Mouse (Mus musculus): Measurements from ENCODE around the gene Rsrp1. TPM values are rescaled to one million over a fixed set of nuclear protein-coding genes. Genes with fewer than 3 reads are reported as not detected.

The Rsrp1 gene
- polyA plus RNA-seq, 1 experiment from 2014 or later: 386 TPM

DNA sequence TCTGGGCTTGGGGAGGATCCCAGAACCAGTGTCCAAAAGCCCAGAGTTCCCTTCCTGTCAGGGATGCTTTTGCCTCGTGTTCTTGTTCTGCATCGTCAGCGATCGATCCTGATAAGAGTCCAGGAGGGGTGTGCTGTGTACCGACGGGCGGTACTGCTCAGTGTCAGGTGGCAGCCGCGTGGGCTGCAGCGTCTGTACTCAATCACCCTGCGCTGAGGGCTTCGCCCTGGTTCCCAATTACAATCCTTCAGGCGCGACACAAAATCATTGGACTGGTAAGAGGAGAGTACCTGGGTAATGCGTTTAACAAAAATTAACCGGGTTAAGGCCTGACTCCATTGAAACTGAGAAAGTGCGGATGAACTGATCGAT is 45.2 kb downstream of the Rsrp1 start:
- ATAC-seq (ENCODE audit: insufficient number of reproducible peaks, low FRiP score): no peak
- no peak overlapping the region for H3K4me3 ChIP-seq
- H3K9ac ChIP-seq: no peak overlapping the region
- H3K9me3 ChIP-seq (replicated peaks): peaks cover 7% of the 10 kb centered on the region; the same call in 1 of the 2 replicates
- no peak overlapping the region for H3K27ac ChIP-seq (ENCODE audit: poor library complexity, severe bottlenecking)
- H3K4me1 ChIP-seq (replicated peaks): peaks cover 11% of the 10 kb centered on the region
- 60% methylated on average over 18 of the region's 18 CpGs for WGBS
- H3K36me3 ChIP-seq: no peaks in the 10 kb centered on the region
- no peak overlapping the region for H3K4me2 ChIP-seq
- peaks cover 53% of the 10 kb centered on the region for H3K27me3 ChIP-seq (replicated peaks)

- Histone ChIP-seq H3K4me2 (no peak overlapping the region), H3K4me1 (replicated peaks) (no peaks in the 10 kb centered on the region), H3K36me3 (no peaks in the 10 kb centered on the region), H3K27ac (ENCODE audit: poor library complexity, severe bottlenecking) (no peak overlapping the region), H3K9ac (no peak overlapping the region), H3K9me3 (replicated peaks) (peaks cover 3% of the 10 kb centered on the region; the same call in 1 of the 2 replicates), H3K27me3 (replicated peaks) (peaks cover 24% of the 10 kb centered on the region), H3K4me3 (no peak overlapping the region)
- ATAC-seq (ENCODE audit: insufficient number of reproducible peaks, low FRiP score): no peak
- 38% methylated on average over 14 of the region's 14 CpGs for WGBS
Measured at GRCm38 (mm10) chr4:134975261-134975928, 52.0 kb downstream of the Rsrp1 start.

GRCm38 (mm10) chr4:134975929-134976308 is 52.5 kb downstream of the Rsrp1 start:
- no peaks in the 10 kb centered on the region for H3K4me1 ChIP-seq (replicated peaks)
- H3K9me3 ChIP-seq (replicated peaks): peaks cover 3% of the 10 kb centered on the region; the same call in 1 of the 2 replicates
- no peaks in the 10 kb centered on the region for H3K36me3 ChIP-seq
- ATAC-seq (ENCODE audit: insufficient number of reproducible peaks, low FRiP score): no peak
- H3K4me2 ChIP-seq: no peak overlapping the region
- H3K9ac ChIP-seq: no peak overlapping the region
- peaks cover 21% of the 10 kb centered on the region for H3K27me3 ChIP-seq (replicated peaks)
- 79% methylated on average over 4 of the region's 4 CpGs for WGBS
- H3K4me3 ChIP-seq: no peak overlapping the region
- H3K27ac ChIP-seq (ENCODE audit: poor library complexity, severe bottlenecking): no peak overlapping the region

Other genes starting within 250 kb of the Rsrp1 start
- gene Man1c1, start 219.3 kb upstream of the Rsrp1 start, polyA plus RNA-seq (2016; fragmentation: Nextera tagmentation; extraction: Ambion mirVana): 11.6 and 12.2 TPM in 2 replicates
- 16.5 and 17.8 TPM in 2 replicates for gene Ldlrap1, start 155.6 kb upstream of the Rsrp1 start, polyA plus RNA-seq (2016; fragmentation: Nextera tagmentation; extraction: Ambion mirVana)
- 30.6 and 31.4 TPM in 2 replicates for gene Maco1, start 70.2 kb upstream of the Rsrp1 start, polyA plus RNA-seq (2016; fragmentation: Nextera tagmentation; extraction: Ambion mirVana)
- 23.6 and 28.1 TPM in 2 replicates for gene Rhd, start 59.1 kb upstream of the Rsrp1 start, polyA plus RNA-seq (2016; fragmentation: Nextera tagmentation; extraction: Ambion mirVana)
- gene Tmem50a, start 8.6 kb upstream of the Rsrp1 start, polyA plus RNA-seq (2016; fragmentation: Nextera tagmentation; extraction: Ambion mirVana): 140 and 145 TPM in 2 replicates
- gene Syf2, start 7.3 kb downstream of the Rsrp1 start, polyA plus RNA-seq (2016; fragmentation: Nextera tagmentation; extraction: Ambion mirVana): 55.7 and 61.9 TPM in 2 replicates
- gene Runx3, start 197.1 kb downstream of the Rsrp1 start, polyA plus RNA-seq (2016; fragmentation: Nextera tagmentation; extraction: Ambion mirVana): 0.04 and 0.06 TPM in 2 replicates